Mouse (Mus musculus) brain, embryonic 14.5 days (tissue): ENCODE results near the gene Mex3a. TPM values are rescaled to one million over a fixed set of nuclear protein-coding genes. Genes with fewer than 3 reads are reported as not detected.
A peak's percentile ranks its signal among the peaks of the same experiment; 100 is the strongest.

Source experiments
- DNase-seq: peaks from one replicate; pipeline ENCODE4 v3.0.0-alpha.2; 2011; ENCODE audit warnings: low read depth
- CTCF ChIP-seq: fragments of 200-500 bp; IDR thresholded peaks from 2 replicates; pipeline ENCODE4 v1.5.1; 2012; ENCODE audit warnings: inconsistent platforms, mild to moderate bottlenecking, moderate library complexity, borderline replicate concordance; ENCODE audit not compliant: insufficient read depth, insufficient read length; ENCODE audit errors: extremely low read depth
- POLR2A ChIP-seq: fragments of 200-500 bp; IDR thresholded peaks from 2 replicates; pipeline ENCODE4 v1.6.1; 2012; ENCODE audit warnings: mild to moderate bottlenecking, inconsistent platforms, borderline replicate concordance; ENCODE audit not compliant: poor library complexity, insufficient read depth, insufficient read length, severe bottlenecking; ENCODE audit errors: extremely low read depth
- polyA plus RNA-seq: library from polyadenylated mRNA; depleted of rRNA; stranded (reverse); fragments of >200 nt; gene quantifications from 2 replicates; pipeline ENCODE4 v1.2.3, GENCODE M21; 2012

Gene Mex3a
- polyA plus RNA-seq, 1 experiment, result 103 TPM

DNA sequence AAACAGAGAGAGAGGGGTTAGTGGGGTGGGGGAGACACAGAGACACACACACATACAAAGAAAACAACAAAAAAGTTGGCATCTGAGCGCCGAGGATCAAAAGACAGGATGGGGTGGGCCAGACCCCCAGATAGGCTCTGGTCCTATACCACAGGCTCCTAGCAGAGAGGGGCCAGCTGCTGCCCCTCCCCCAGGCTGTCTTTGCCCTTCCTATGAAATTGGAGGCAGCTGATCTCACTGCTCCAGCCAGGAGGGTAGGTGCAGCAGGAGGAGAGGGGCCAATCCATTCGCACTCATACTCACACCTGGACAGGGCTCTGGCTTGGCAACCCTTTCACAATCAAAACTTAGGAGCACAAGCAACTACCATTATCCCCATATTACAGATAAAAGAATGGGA is 22.9 kb upstream of the Mex3a start:
- DNase-seq, result peak; percentile 14
- no peak for TF ChIP-seq CTCF
- no peak for TF ChIP-seq POLR2A

DNA sequence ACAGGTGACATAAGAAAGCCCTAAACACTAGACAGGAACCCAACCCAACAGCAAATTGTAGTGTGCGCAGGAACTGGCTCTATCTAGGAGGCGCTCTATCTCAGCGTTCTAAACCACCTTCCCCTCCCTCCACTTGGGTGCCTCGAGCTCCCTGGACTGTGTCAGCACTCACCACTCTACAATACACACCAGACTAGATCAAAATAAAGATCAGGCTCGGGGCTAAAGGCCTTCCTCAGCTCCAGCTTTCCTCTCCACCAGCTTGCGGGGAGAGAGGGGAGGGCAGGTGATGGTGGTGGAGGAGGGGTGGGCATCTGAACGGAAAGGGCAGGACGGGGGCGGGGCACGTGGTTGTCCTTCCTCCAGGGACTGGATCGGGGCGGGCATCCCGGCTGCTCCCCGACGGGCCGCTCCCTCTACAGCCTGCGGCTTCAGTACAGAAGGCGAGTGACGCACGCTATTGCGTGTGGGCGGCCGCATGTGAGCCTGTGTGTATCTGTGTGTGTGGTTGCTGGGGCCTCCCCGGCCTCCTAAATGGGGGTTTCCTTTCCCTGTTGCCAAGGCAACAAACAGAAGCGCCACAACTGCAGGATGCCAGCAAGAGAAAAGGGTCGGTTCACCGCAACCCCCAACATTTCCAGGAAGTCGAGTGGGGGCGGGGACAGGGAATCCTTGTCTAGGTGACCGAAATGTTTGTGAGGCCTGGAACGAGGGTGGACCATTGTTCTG is 22.3 kb upstream of the Mex3a start, which contains the start of gene Lmna:
Gene Lmna, minus strand, starts transcription at position 265 of the 729 bp plus-strand sequence.
- peak; percentile 97 for DNase-seq
- TF ChIP-seq CTCF, result peak; percentile 45
- peak; percentile 20; the same call in 1 of the 2 replicates for TF ChIP-seq POLR2A

DNA sequence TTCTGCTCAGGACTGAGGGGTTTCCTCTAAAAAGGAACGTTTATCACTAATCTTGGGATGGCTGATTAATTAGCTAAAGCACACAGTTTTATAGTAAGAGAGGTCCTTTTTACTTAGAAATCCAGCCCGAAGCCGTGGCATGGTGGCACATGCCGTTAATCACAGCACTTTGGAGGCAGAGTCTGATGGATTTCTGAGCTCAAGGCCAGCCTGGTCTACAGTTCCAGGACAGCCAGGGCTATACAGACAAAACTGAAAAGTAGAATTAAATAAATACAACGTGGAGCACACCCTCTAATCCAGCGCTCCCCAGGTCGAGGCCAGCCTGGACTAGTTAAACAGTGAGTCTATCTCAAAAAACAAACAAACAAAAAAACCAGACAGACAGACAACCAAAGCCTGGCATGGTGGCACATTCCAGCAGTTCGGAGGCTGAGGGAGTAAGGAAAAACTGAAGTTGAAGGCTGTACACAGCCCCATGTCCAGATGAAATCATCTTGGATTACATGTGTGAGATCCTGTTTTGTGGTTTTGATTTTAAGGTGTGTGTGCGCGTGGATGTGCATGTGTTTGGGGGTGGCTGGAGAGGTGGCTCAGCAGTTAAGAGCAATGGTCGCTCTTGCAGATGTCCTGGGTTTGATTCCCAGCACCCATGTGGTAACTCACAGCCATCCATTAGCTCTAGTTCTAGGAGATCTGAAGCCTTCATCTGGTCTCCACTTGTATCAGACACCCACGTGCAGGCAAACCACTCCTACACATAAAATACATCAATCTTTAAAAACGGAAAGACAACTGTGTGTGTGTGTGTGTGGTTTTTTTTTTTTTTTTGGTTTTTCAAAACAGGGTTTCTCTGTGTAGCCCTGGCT is 21.5 kb upstream of the Mex3a start:
- no peak for TF ChIP-seq CTCF
- no peak for DNase-seq

DNA sequence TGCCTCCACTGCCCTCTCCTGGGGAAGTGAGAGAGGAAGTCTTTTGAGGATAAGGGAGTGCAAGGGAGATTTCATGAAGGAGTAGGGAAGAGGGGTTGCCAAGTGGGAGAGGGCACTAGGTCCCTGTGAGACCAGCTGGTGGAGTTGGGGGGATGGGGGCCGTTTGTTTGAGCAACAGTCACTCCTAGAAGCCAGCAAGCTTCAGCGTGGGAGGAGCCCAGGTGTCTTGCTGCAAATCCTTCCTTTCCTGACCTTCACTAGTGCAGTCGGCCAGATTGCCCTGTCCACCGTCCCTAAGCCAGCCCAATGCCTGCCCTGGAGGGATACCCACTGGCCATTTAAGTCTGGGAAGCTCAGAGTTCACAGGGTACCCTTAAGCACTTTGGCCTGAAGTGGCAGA is 20.6 kb upstream of the Mex3a start:
- TF ChIP-seq POLR2A (no peak), CTCF (no peak)
- DNase-seq, result no peak

DNA sequence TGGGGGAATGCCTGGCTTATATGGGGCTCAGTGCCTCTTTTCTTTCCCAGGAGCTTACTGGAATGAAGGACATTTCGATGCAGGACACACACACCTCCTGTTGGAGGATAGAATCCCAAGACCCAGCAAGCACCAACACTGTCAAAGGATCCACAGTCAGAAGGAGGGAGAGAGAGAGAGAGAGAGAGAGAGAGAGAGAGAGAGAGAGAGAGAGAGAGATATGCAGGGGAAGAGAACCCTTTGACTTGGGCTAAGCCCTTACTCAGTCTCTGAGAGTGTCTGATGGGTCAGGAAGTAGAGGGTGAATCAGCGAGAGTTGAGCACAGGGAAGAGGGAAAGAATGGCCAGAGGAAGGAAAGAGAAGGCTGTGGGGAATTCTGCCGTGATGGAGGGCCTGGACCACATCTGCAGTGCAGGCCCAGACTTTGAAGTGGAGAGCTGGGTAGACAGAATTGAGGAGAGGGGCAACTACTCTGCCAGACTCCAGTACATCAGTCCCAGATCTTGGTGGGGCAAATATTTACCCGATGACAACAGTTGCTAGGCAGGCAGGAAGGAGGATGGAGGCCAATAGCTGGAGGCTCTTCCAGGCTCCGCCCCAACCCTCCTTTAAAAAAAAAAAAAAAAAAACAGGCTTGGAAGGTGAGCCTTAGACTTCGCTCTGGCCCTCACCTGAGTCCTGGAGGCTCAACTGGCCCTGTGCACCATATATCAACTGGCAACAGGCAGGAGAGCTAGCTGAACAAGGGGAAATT is 19.9 kb upstream of the Mex3a start:
- peak; percentile 49 for DNase-seq
- no peak for TF ChIP-seq POLR2A
- no peak for TF ChIP-seq CTCF

DNA sequence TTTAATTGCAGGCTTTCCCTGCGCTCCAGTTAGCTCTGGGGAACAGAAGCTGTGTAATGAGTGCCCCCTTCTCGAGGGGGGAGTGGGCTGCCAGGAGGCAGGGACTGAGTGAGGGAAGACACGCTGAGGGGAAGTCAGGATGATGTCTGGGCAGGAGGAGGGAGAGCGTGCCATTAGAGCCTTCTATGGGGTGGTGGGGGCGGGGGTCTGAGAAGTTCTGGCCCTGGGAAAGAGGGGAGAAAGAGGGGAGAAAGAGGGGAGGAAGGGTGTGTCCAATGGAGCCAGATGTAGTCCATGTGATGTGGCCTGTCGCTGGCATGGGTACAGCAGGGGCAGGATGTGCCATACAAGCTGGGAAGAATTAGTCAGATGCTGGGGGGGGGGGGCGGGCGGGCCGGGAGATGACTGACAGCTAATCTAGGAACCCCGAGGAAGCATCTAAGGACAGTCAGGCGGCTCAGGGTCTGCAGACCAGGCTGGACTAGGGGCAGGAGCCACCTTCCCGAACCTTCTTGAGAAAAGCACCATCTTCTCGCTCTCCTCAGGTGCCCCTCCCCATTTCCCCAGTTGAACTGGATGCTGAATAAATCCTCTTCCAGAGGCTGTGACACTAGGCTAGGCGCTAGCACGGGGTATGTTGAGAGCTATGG is 19.2 kb upstream of the Mex3a start:
- peak; percentile 48 for DNase-seq
- TF ChIP-seq CTCF (no peak), POLR2A (no peak)

DNA sequence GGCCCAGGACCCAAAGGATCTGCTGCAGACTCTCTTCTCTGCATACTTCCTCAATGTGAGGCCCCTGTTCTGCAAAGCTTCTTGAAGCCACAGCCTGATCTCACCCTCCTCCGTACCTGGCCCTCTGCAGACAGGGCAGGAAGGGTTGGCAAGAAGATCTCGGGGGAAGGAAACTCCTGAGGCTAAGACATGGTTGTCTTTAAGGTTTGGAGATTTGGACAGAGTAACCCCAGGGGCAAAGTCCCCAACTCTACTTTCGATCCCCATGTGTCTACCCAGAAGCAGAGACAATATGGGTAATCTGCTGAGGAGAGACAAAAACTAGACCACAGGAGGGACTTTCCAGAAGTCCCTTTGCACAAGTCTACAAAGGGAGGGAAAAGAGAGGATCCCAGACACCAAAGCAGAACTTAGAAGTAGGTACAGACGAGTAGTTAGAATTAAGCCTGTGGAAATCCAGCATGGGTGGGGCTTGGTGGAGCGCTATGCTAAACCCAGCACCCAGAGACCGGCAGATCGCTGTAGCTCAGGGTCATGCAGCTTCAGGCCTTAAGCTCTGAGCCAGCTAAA is 18.6 kb upstream of the Mex3a start:
- DNase-seq, result no peak
- TF ChIP-seq CTCF (no peak), POLR2A (no peak)

DNA sequence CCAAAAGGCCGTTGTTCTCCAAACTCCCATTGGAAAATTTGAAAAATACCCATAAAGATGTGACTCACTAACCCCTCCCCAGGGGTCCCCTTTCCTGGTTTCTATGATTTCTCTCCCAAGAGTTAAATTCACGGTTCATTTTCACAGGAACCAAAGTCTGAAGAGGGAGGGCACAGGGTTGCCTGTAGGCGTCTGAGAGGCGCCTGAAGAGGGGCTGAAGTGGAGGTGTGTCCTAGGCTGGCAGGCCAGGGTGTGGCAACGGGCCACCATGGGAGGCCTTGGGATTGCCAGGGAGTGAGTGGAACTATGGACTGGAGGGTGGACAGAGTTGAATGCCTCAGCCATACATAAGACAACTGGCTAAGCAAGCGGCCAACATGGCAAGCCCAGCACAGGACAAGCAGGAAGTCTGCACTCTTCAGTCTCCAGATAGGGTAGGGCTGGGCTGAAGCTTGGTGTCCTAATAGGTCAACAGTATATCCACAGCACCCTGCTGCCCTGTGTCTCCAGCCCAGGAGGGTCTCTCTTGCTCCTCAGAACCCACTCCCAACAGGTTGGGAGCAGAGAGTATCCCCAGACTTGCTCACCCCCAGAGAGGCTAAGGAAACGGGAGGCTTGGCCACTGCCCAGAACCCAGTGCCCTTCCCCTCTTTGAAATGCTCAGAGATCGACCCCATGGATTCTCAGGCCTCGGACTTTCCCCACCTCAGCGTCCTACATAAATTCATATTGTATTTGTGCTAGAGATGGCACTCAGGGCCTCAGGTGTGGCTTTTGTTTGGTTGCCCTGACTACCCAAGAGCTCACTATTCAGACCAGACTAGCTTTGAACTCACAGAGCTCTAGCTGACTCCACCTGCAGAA is 17.7 kb upstream of the Mex3a start:
- no peak for DNase-seq
- no peak for TF ChIP-seq CTCF
- TF ChIP-seq POLR2A, result no peak

DNA sequence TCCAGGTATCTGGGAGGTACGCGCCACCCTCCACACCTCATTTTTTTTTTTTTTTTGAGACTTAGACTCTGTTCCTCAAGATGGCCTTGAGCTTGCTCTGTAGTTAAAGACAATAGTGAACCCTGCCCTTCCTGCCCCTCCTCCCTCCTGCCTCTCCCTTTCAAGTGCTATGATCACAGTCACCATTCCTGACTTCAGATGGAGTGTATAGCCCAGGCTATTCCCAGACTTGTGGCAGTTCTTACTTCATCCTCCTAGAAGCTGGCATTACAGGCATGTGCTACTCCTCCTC is 17.2 kb upstream of the Mex3a start:
- TF ChIP-seq CTCF, result no peak
- no peak for TF ChIP-seq POLR2A
- no peak for DNase-seq

DNA sequence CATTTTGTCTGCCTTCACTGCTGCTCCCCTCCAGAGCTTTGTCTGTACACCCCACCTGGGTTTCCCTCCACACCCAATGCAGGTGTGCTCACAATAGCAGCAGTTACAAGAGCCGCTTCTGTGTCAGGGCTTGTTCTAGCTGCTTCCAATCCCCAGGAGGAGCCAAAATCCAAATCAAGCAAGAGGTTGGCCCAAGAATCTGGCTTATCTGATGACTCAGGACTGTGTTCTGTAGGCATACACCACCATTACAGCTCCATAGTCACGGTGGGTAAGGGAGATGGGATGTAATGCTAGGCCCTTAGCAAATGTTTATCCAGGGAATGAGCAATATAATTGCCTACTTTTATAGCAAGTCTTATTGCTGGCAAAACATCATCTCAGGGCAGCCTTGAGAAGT is 15.8 kb upstream of the Mex3a start:
- no peak for TF ChIP-seq POLR2A
- no peak for TF ChIP-seq CTCF
- DNase-seq, result no peak
